Mouse (Mus musculus) leukemia stem cell, adult 10-12 weeks (primary cell): ENCODE data around the gene Grin3a. TPM values are rescaled to one million over a fixed set of nuclear protein-coding genes. Genes with fewer than 3 reads are reported as not detected.

ENCODE experiments used
- polyA plus RNA-seq: library from polyadenylated mRNA; stranded (reverse); fragments of >175 nt; gene quantifications from 2 replicates; pipeline ENCODE4 v1.2.3, GENCODE M21; 2012; ENCODE audit warnings: low replicate concordance

Gene Grin3a
- not detected in 2 replicates for polyA plus RNA-seq

DNA sequence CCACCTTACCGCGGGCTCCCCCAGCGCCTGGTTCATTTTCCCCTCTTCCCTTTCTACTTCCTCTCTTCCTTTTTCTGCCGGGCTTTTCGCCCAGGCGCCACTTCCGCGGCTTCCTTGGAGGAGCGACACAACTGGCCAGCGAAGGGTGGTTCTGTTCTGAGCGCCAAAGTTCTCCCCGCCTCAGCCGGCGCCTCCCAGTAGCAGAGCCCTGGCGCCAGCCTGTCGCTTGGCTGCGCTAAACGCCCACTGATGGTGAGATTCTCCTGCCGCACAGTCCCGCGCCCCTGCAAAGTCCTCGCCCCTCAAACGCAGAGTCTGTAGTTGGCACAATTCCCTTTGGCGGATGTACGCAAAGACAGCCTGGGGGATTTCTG is at the start of gene Grin3a:
Gene Grin3a (minus strand): TSS at position 133 of the 374 bp plus-strand sequence.

DNA sequence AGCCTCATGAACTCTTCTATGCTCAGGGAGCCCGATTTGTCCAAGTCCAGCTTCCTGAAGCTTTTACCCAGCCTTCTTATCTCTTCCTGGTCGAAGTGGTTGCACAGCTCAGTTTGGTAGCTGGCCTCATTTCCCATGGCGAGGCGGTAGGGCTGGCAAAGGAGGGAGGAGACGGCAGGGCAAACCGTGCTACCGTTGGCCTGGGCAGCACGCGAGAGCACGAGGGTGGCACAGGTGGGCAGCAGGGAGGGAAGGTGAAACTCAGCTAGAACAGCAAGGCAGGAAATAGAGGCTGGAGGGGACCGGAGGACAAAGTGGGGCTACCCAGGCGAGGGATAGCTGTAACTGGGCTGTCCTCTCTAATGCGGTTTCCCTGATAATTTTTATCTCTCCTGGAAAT is 163.7 kb downstream of the Grin3a start, which contains the start of gene Ppp3r2:
Gene Ppp3r2 (minus strand): TSS at position 213 of the 400 bp plus-strand sequence.

GRCm38 (mm10) chr4:49631319-49632138 is 214.0 kb downstream of the Grin3a start, which contains the start of gene Rnf20:
TSS of gene Rnf20 (plus strand) at chr4:49632006.

Other genes with a start within 250 kb of the Grin3a start
- 2.5 and 9.7 TPM in 2 replicates for gene Tmem246, start 247.9 kb downstream of the Grin3a start, polyA plus RNA-seq
- gene Rnf20, start 213.7 kb downstream of the Grin3a start, polyA plus RNA-seq = 25.3 and 54.3 TPM in 2 replicates
- gene Ppp3r2, start 163.7 kb downstream of the Grin3a start, polyA plus RNA-seq = not detected in 2 replicates